Mouse (Mus musculus): ENCODE measurements around the gene Dapk3. TPM values are rescaled to one million over a fixed set of nuclear protein-coding genes. Genes with fewer than 3 reads are reported as not detected.
A peak's percentile ranks its signal among the peaks of the same experiment; 100 is the strongest.

Dapk3 gene
- polyA plus RNA-seq, 1 experiment from 2014 or later: 42.4 TPM

DNA sequence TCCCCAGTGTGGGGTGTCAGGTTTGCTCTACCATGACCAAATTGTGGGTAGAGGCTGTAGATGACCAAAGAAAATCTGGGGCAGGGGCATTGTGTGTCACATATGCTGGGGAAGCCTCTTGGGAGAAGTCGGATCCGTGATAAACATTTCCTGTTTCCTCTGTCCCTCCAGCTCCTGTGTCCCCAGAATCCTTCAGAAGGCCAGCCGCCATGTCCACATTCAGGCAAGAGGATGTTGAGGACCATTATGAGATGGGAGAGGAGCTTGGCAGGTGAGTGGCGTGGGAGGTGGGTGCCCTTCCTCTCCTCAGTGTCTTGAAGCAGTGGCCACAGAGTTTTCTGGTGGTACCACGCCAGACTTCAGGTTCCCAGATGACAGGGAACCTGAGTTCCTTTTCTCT lies 1.0 kb downstream of the Dapk3 start, which contains the start of gene 4930442H23Rik:
TSS of gene 4930442H23Rik (minus strand) at position 45 of the 400 bp plus-strand sequence.
- Histone ChIP-seq H3K4me3 (peak within 1 kb of the TSS; percentile 80), H3K36me3 (peaks cover 83% of the 10 kb centered on the region), H3K27me3 (replicated peaks) (no peaks in the 10 kb centered on the region), H3K9ac (peak within 1 kb of the TSS; percentile 89), H3K9me3 (no peaks in the 10 kb centered on the region), H3K4me1 (peaks cover 58% of the 10 kb centered on the region), H3K27ac (replicated peaks) (peak within 1 kb of the TSS; percentile 94), H3K4me2 (peak within 1 kb of the TSS; percentile 82)
- WGBS: 69% methylated on average over 5 of the region's 5 CpGs
- ATAC-seq (ENCODE audit: extremely low read depth, insufficient number of reproducible peaks, low FRiP score, low TSS enrichment): no peak

GRCm38 (mm10) chr10:81184765-81185164 lies 2.0 kb downstream of the Dapk3 start:
- Histone ChIP-seq H3K4me3 (peak overlapping the region; percentile 6; the same call in 1 of the 2 replicates), H3K4me2 (peak overlapping the region; percentile 82), H3K36me3 (peaks cover 79% of the 10 kb centered on the region), H3K9me3 (no peaks in the 10 kb centered on the region), H3K9ac (peak overlapping the region; percentile 89), H3K4me1 (peaks cover 49% of the 10 kb centered on the region), H3K27ac (replicated peaks) (peak overlapping the region; percentile 94), H3K27me3 (replicated peaks) (no peaks in the 10 kb centered on the region)
- 13% methylated on average over 4 of the region's 4 CpGs for WGBS
- ATAC-seq (ENCODE audit: extremely low read depth, insufficient number of reproducible peaks, low FRiP score, low TSS enrichment): no peak

DNA sequence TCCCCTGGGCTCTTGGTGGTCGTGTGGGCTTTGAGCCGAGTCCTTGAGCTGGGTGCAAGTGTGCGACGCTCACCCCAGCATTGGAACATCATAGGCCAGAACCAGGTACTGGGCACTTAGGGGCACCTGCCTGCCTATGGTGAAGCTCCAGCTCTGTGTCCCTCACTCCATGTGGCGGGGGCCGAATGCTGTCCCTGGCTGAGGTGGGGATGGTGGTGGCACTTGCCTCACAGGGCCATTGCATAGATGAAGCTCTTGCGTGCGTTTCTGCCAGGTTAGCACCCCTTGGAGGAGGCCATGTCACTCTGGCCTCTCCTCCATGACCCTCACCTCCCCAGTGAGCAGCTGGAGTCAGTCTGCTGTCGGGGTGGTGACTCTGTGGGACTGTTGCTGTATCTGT lies 4.4 kb downstream of the Dapk3 start:
- Histone ChIP-seq H3K4me2 (no peak overlapping the region), H3K9me3 (no peaks in the 10 kb centered on the region), H3K4me3 (no peak overlapping the region), H3K27me3 (replicated peaks) (no peaks in the 10 kb centered on the region), H3K9ac (peak overlapping the region; percentile 44; the same call in 1 of the 2 replicates), H3K4me1 (peaks cover 46% of the 10 kb centered on the region), H3K27ac (replicated peaks) (no peak overlapping the region), H3K36me3 (peaks cover 76% of the 10 kb centered on the region)
- ATAC-seq (ENCODE audit: extremely low read depth, insufficient number of reproducible peaks, low FRiP score, low TSS enrichment): no peak
- 94% methylated on average over 9 of the region's 9 CpGs for WGBS

DNA sequence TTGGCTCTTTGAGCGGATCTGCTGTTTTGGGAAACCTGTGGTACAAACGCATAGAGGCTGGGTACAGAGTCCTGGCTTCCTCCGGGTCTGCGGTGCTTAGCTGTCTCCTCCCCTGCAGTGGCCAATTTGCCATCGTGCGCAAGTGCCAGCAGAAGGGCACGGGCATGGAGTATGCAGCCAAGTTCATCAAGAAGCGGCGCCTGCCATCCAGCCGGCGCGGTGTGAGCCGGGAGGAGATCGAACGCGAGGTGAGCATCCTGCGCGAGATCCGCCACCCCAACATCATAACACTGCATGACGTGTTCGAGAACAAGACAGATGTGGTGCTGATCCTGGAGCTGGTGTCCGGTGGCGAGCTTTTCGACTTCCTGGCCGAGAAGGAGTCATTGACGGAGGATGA lies 7.0 kb downstream of the Dapk3 start:
- H3K27ac ChIP-seq (replicated peaks): no peak overlapping the region
- no peak overlapping the region for H3K4me3 ChIP-seq
- H3K27me3 ChIP-seq (replicated peaks): peaks cover 11% of the 10 kb centered on the region
- no peak overlapping the region for H3K4me2 ChIP-seq
- peaks cover 43% of the 10 kb centered on the region for H3K4me1 ChIP-seq
- ATAC-seq (ENCODE audit: extremely low read depth, insufficient number of reproducible peaks, low FRiP score, low TSS enrichment): no peak
- no peaks in the 10 kb centered on the region for H3K9me3 ChIP-seq
- 77% methylated on average over 26 of the region's 26 CpGs for WGBS
- peaks cover 61% of the 10 kb centered on the region for H3K36me3 ChIP-seq
- H3K9ac ChIP-seq: no peak overlapping the region

- Histone ChIP-seq H3K27me3 (replicated peaks) (peaks cover 17% of the 10 kb centered on the region), H3K4me2 (no peak overlapping the region), H3K36me3 (peaks cover 56% of the 10 kb centered on the region), H3K4me1 (peaks cover 38% of the 10 kb centered on the region), H3K9me3 (no peaks in the 10 kb centered on the region), H3K4me3 (no peak overlapping the region), H3K9ac (peak overlapping the region; percentile 47; the same call in 1 of the 2 replicates), H3K27ac (replicated peaks) (peak overlapping the region; percentile 99; the same call in 1 of the 2 replicates)
- ATAC-seq (ENCODE audit: extremely low read depth, insufficient number of reproducible peaks, low FRiP score, low TSS enrichment): no peak
- 71% methylated on average over 31 of the region's 31 CpGs for WGBS
Measured at GRCm38 (mm10) chr10:81190236-81190911, 7.6 kb downstream of the Dapk3 start.

DNA sequence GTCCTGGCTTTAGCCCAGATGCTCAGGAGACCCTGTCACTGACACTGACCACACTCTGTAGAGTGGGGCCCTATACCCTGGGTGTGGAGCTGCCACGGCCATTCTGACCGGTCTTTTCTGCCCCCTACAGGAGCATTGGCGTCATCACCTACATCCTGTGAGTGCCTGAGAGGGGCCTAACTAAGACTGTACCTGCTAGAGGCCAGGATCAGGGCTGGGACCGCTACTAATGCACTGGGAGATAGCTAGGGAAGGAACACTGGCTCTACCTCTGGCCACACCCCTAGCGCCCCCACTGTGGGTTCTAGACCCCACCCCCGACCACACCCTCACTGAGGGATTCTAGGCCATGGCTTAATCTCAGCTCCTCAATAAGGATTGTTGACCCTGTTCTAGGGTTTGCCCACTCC lies 8.1 kb downstream of the Dapk3 start:
- peaks cover 34% of the 10 kb centered on the region for H3K4me1 ChIP-seq
- no peak for ATAC-seq (ENCODE audit: extremely low read depth, insufficient number of reproducible peaks, low FRiP score, low TSS enrichment)
- H3K9ac ChIP-seq: peak overlapping the region; percentile 47
- peaks cover 51% of the 10 kb centered on the region for H3K36me3 ChIP-seq
- H3K27ac ChIP-seq (replicated peaks): peak overlapping the region; percentile 99
- H3K9me3 ChIP-seq: no peaks in the 10 kb centered on the region
- H3K27me3 ChIP-seq (replicated peaks): peaks cover 22% of the 10 kb centered on the region
- no peak overlapping the region for H3K4me3 ChIP-seq
- 47% methylated on average over 6 of the region's 6 CpGs for WGBS
- no peak overlapping the region for H3K4me2 ChIP-seq

DNA sequence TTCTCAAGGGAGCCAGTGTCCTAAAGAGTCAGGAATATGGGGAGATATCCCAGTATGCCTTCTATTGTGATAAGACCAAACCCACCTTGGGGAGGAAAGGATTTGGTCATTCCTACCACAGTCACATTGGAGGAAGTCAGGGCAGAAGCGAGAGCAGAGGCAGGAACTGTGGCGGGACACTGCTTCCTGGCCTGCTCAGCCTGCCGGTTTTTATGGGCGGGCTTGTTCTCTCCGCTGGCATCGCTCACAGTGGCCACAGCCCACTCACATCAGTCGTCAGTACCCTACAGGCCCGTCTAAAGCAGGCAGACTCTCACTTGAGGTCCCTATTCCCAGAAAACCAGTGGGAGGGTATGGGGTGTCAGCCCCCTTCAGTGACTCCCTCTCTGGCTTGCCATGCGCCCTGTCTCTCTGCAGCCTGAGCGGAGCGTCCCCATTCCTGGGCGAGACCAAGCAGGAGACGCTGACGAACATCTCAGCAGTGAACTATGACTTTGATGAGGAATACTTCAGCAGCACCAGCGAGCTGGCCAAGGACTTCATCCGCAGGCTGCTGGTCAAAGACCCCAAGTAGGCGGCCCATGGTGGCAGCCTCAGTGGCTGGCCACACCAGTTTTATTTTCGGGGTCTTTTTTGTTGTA lies 8.7 kb downstream of the Dapk3 start:
- H3K27ac ChIP-seq (replicated peaks): peak overlapping the region; percentile 99
- peak overlapping the region; percentile 92 for H3K9ac ChIP-seq
- H3K36me3 ChIP-seq: peaks cover 48% of the 10 kb centered on the region
- WGBS: 71% methylated on average over 18 of the region's 18 CpGs
- peak overlapping the region; percentile 65 for H3K4me3 ChIP-seq
- H3K27me3 ChIP-seq (replicated peaks): peaks cover 28% of the 10 kb centered on the region
- H3K4me2 ChIP-seq: peak overlapping the region; percentile 92
- H3K9me3 ChIP-seq: no peaks in the 10 kb centered on the region
- H3K4me1 ChIP-seq: peaks cover 36% of the 10 kb centered on the region
- no peak for ATAC-seq (ENCODE audit: extremely low read depth, insufficient number of reproducible peaks, low FRiP score, low TSS enrichment)

GRCm38 (mm10) chr10:81192270-81192967 lies 9.6 kb downstream of the Dapk3 start:
- Histone ChIP-seq H3K4me3 (peak overlapping the region; percentile 65), H3K36me3 (peaks cover 39% of the 10 kb centered on the region), H3K27me3 (replicated peaks) (peaks cover 37% of the 10 kb centered on the region), H3K9ac (peak overlapping the region; percentile 92), H3K9me3 (no peaks in the 10 kb centered on the region), H3K27ac (replicated peaks) (peak overlapping the region; percentile 99), H3K4me1 (peaks cover 45% of the 10 kb centered on the region), H3K4me2 (peak overlapping the region; percentile 92)
- under 1% methylated on average over 76 of the region's 93 CpGs for WGBS
- peak; percentile 71 for ATAC-seq (ENCODE audit: extremely low read depth, insufficient number of reproducible peaks, low FRiP score, low TSS enrichment)

DNA sequence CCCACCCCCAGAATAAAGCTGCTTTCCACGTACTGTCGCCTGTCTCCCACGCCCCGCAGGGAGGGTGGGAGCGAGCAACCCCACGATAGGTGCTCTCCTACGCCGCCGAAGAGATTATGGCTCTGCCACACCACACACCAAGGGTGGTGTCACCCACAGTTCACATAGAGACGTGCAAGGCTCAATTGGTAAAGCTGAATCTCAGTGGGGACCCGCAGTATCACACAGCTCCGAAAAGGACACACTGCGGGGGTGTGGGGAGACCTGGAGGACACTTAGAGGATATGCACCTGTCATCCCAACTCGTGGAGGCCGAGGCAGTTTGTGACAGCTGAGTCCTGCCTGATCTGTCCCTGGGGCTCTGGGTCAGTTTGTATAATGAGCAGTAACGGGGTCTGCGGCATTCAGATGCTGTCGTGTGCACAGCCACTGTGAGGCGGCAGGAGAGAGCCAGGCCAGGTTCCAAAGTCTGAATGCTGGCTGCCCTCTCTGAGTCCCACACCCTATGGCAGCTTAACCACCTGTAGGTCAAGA lies 10.2 kb downstream of the Dapk3 start:
- H3K9me3 ChIP-seq: no peaks in the 10 kb centered on the region
- H3K4me2 ChIP-seq: peak overlapping the region; percentile 92
- peak overlapping the region; percentile 65 for H3K4me3 ChIP-seq
- H3K9ac ChIP-seq: peak overlapping the region; percentile 92
- H3K4me1 ChIP-seq: peaks cover 49% of the 10 kb centered on the region
- ATAC-seq (ENCODE audit: extremely low read depth, insufficient number of reproducible peaks, low FRiP score, low TSS enrichment): 0 out of 2 replicates have a peak, but pooled peaks have one; percentile 19
- H3K36me3 ChIP-seq: peaks cover 33% of the 10 kb centered on the region
- peak overlapping the region; percentile 99 for H3K27ac ChIP-seq (replicated peaks)
- 6% methylated on average over 19 of the region's 19 CpGs for WGBS
- peaks cover 39% of the 10 kb centered on the region for H3K27me3 ChIP-seq (replicated peaks)

DNA sequence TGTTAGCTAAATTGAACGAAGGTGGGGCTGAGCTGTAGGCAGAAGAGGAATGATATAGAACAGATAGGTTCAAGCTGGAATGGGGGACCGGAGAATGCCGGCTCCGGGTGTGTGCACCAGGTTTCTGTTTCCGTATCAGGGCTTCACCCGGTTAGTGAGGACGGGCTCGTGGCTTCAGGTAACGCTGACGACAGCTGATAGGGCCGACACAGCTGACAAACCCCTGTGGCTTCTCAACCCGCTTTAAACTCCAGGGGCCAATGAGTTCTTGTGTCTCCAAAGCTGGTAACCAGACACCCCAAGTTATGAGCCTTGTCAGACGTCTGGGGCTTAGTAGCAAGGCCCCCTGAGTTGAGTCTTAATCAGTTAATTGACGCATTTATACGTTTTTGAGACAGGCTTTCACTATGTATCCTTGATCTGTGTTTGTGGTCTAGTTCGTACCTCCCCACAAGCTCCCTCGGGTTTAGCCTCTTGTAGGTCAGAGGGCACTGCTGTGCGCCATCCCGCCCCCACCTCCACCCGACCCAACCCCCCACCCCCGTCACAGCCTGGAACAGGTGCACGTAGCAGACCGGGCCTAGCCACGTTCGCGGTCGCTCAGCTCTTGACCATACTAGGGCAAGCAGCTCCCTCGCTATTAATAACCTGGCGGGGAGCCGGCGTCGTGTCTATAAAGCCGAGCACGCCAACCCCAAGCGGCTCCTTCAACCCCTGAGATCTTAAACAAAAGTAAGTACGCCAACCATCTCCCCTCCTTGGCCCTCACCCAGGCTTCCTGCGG lies 11.4 kb downstream of the Dapk3 start:
- Histone ChIP-seq H3K27me3 (replicated peaks) (peaks cover 44% of the 10 kb centered on the region), H3K36me3 (peaks cover 23% of the 10 kb centered on the region), H3K4me1 (peaks cover 58% of the 10 kb centered on the region), H3K9me3 (no peaks in the 10 kb centered on the region), H3K27ac (replicated peaks) (peak overlapping the region; percentile 99), H3K9ac (peak overlapping the region; percentile 97), H3K4me2 (peak overlapping the region; percentile 75), H3K4me3 (peak overlapping the region; percentile 58)
- WGBS: 7% methylated on average over 37 of the region's 37 CpGs
- ATAC-seq (ENCODE audit: extremely low read depth, insufficient number of reproducible peaks, low FRiP score, low TSS enrichment): peak; percentile 35; the same call in 1 of the 2 replicates
